ENCODE assay signal across 27 mouse cellular contexts in genomic region chr1:190230866-190231265, GRCm38 (mm10).
"Had no signal": no experiment of that assay in that cellular context is flagged by ENCODE, and none has a peak within 500 bp of the region (broad histone marks: within the 10 kb centered on the region; RNA-seq: fewer than 3 reads in every experiment).

No protein-coding gene starts in this region.

- H3K9ac ChIP-seq: forebrain, postnatal 0 days; heart, embryonic 13.5 days; heart, embryonic 15.5 days; hindbrain, embryonic 12.5 days; hindbrain, embryonic 14.5 days; intestine, embryonic 15.5 days; limb, embryonic 12.5 days had no signal

- H3K4me3 ChIP-seq: gastrocnemius, adult 2 months; heart, adult 2 months; heart, embryonic 13.5 days; heart, embryonic 15.5 days; hindbrain, embryonic 10.5 days; hindbrain, embryonic 12.5 days; intestine, embryonic 15.5 days; layer of hippocampus, adult 2 months; left cerebral cortex, adult 2 months; limb, embryonic 10.5 days; limb, embryonic 12.5 days had no signal

- H3K27me3 ChIP-seq: heart, embryonic 13.5 days; heart, embryonic 15.5 days; hindbrain, embryonic 12.5 days; intestine, embryonic 15.5 days; limb, embryonic 12.5 days had no signal

- H3K36me3 ChIP-seq: heart, embryonic 13.5 days; heart, embryonic 15.5 days; hindbrain, embryonic 10.5 days; hindbrain, embryonic 12.5 days; intestine, embryonic 15.5 days; limb, embryonic 10.5 days; limb, embryonic 12.5 days had no signal

- DNase-seq: forebrain, postnatal 0 days; gastrocnemius, adult 2 months; gastrocnemius, postnatal 10 days; gastrocnemius, postnatal 25 days; heart, adult 2 months; heart, postnatal 14 days; heart, postnatal 4 days; kidney, adult 18-20 months; kidney, adult 9 months; kidney, postnatal 25 days; kidney, postnatal 4 days; liver had no signal

- H3K27ac ChIP-seq: gastrocnemius, adult 2 months; heart, adult 2 months; heart, embryonic 13.5 days; heart, embryonic 15.5 days; hindbrain, embryonic 10.5 days; hindbrain, embryonic 12.5 days; hindbrain, embryonic 14.5 days; intestine, embryonic 15.5 days; left cerebral cortex, adult 2 months; limb, embryonic 10.5 days; limb, embryonic 12.5 days had no signal

- H3K4me2 ChIP-seq: heart, embryonic 11.5 days; heart, embryonic 13.5 days; heart, embryonic 15.5 days; hindbrain, embryonic 12.5 days; hindbrain, embryonic 14.5 days; intestine, embryonic 15.5 days; limb, embryonic 12.5 days; liver, embryonic 11.5 days had no signal

- H3K9me3 ChIP-seq: heart, embryonic 15.5 days; intestine, embryonic 15.5 days; limb, embryonic 10.5 days had no signal

- H3K4me1 ChIP-seq: heart, embryonic 13.5 days; heart, embryonic 15.5 days; hindbrain, embryonic 12.5 days; intestine, embryonic 15.5 days; limb, embryonic 12.5 days had no signal

- ATAC-seq: forebrain, postnatal 0 days; hindbrain, embryonic 16.5 days; inflammation-experienced regulatory T-cells, adult 6 months; intestine, embryonic 15.5 days; intestine, postnatal 0 days had no signal
